Mouse (Mus musculus): ENCODE results near the gene Lce6a. TPM values are rescaled to one million over a fixed set of nuclear protein-coding genes. Genes with fewer than 3 reads are reported as not detected.

Gene Lce6a
- not detected in 2 replicates for polyA plus RNA-seq (2014; fragmentation: Nextera tagmentation; extraction: Ambion mirVana)

GRCm38 (mm10) chr3:92621560-92621959, at the start of gene Lce6a:
Lce6a (minus strand) TSS chr3:92621660.
- Histone ChIP-seq H3K36me3 (ENCODE audit: insufficient read depth) (no peaks in the 10 kb centered on the region), H3K27ac (ENCODE audit: low read depth) (no peak within 1 kb of the TSS), H3K9me3 (ENCODE audit: low read depth, low read length) (no peaks in the 10 kb centered on the region), H3K4me1 (ENCODE audit: insufficient read depth) (no peaks in the 10 kb centered on the region), H3K4me3 (ENCODE audit: low read depth, low read length) (no peak within 1 kb of the TSS), H3K9ac (no peak within 1 kb of the TSS), H3K27me3 (ENCODE audit: insufficient read depth, low read length) (no peaks in the 10 kb centered on the region), H3K4me2 (no peak within 1 kb of the TSS)
- WGBS: 47% methylated on average over 2 of the region's 2 CpGs
- no peak for TF ChIP-seq CTCF (IDR thresholded peaks at IDR 0.05; ENCODE audit: low read depth)
- ATAC-seq (ENCODE audit: insufficient read depth) (no peak), DNase-seq (no peak)

GRCm38 (mm10) chr3:92670215-92670614, 48.8 kb upstream of the Lce6a start, which contains the start of gene Lce1a2:
Lce1a2 (minus strand) TSS chr3:92670315.
- ATAC-seq (ENCODE audit: insufficient read depth): no peak
- no peak within 1 kb of the TSS for H3K4me3 ChIP-seq (ENCODE audit: low read depth, low read length)
- DNase-seq: no peak
- TF ChIP-seq CTCF (IDR thresholded peaks at IDR 0.05; ENCODE audit: low read depth): no peak
- no peaks in the 10 kb centered on the region for H3K27me3 ChIP-seq (ENCODE audit: insufficient read depth, low read length)
- H3K36me3 ChIP-seq (ENCODE audit: insufficient read depth): no peaks in the 10 kb centered on the region
- H3K9me3 ChIP-seq (ENCODE audit: low read depth, low read length): no peaks in the 10 kb centered on the region
- H3K4me1 ChIP-seq (ENCODE audit: insufficient read depth): no peaks in the 10 kb centered on the region
- H3K27ac ChIP-seq (ENCODE audit: low read depth): no peak within 1 kb of the TSS
- no peak within 1 kb of the TSS for H3K9ac ChIP-seq
- H3K4me2 ChIP-seq: no peak within 1 kb of the TSS

GRCm38 (mm10) chr3:92656826-92657225, 35.4 kb upstream of the Lce6a start, which contains the start of gene Lce1b:
Lce1b (minus strand) TSS chr3:92656926.
- no peak within 1 kb of the TSS for H3K4me3 ChIP-seq (ENCODE audit: low read depth, low read length)
- no peak within 1 kb of the TSS for H3K27ac ChIP-seq (ENCODE audit: low read depth)
- DNase-seq: no peak
- no peaks in the 10 kb centered on the region for H3K36me3 ChIP-seq (ENCODE audit: insufficient read depth)
- no peaks in the 10 kb centered on the region for H3K4me1 ChIP-seq (ENCODE audit: insufficient read depth)
- no peaks in the 10 kb centered on the region for H3K27me3 ChIP-seq (ENCODE audit: insufficient read depth, low read length)
- no peaks in the 10 kb centered on the region for H3K9me3 ChIP-seq (ENCODE audit: low read depth, low read length)
- TF ChIP-seq CTCF (IDR thresholded peaks at IDR 0.05; ENCODE audit: low read depth): no peak
- no peak for ATAC-seq (ENCODE audit: insufficient read depth)
- H3K4me2 ChIP-seq: no peak within 1 kb of the TSS
- H3K9ac ChIP-seq: no peak within 1 kb of the TSS

GRCm38 (mm10) chr3:92648207-92648606, 26.7 kb upstream of the Lce6a start, which contains the start of gene Lce1a1:
Lce1a1 (minus strand) TSS chr3:92648307.
- DNase-seq: no peak
- H3K4me2 ChIP-seq: no peak within 1 kb of the TSS
- no peak for ATAC-seq (ENCODE audit: insufficient read depth)
- 93% methylated on average over 1 of the region's 1 CpGs for WGBS
- H3K9me3 ChIP-seq (ENCODE audit: low read depth, low read length): no peaks in the 10 kb centered on the region
- no peak within 1 kb of the TSS for H3K27ac ChIP-seq (ENCODE audit: low read depth)
- no peak for TF ChIP-seq CTCF (IDR thresholded peaks at IDR 0.05; ENCODE audit: low read depth)
- H3K36me3 ChIP-seq (ENCODE audit: insufficient read depth): no peaks in the 10 kb centered on the region
- no peaks in the 10 kb centered on the region for H3K4me1 ChIP-seq (ENCODE audit: insufficient read depth)
- no peaks in the 10 kb centered on the region for H3K27me3 ChIP-seq (ENCODE audit: insufficient read depth, low read length)
- no peak within 1 kb of the TSS for H3K9ac ChIP-seq
- no peak within 1 kb of the TSS for H3K4me3 ChIP-seq (ENCODE audit: low read depth, low read length)

GRCm38 (mm10) chr3:92639854-92640253, 18.4 kb upstream of the Lce6a start:
- no peak for DNase-seq
- Histone ChIP-seq H3K27ac (ENCODE audit: low read depth) (no peak overlapping the region), H3K9ac (no peak overlapping the region), H3K4me2 (no peak overlapping the region), H3K36me3 (ENCODE audit: insufficient read depth) (no peaks in the 10 kb centered on the region), H3K9me3 (ENCODE audit: low read depth, low read length) (no peaks in the 10 kb centered on the region), H3K27me3 (ENCODE audit: insufficient read depth, low read length) (no peaks in the 10 kb centered on the region), H3K4me3 (ENCODE audit: low read depth, low read length) (no peak overlapping the region), H3K4me1 (ENCODE audit: insufficient read depth) (no peaks in the 10 kb centered on the region)
- TF ChIP-seq CTCF (IDR thresholded peaks at IDR 0.05; ENCODE audit: low read depth): no peak
- WGBS: 91% methylated on average over 15 of the region's 15 CpGs
- no peak for ATAC-seq (ENCODE audit: insufficient read depth)

- Histone ChIP-seq H3K4me1 (ENCODE audit: insufficient read depth) (no peaks in the 10 kb centered on the region), H3K27ac (ENCODE audit: low read depth) (no peak overlapping the region), H3K4me2 (no peak overlapping the region), H3K9ac (no peak overlapping the region), H3K9me3 (ENCODE audit: low read depth, low read length) (no peaks in the 10 kb centered on the region), H3K36me3 (ENCODE audit: insufficient read depth) (no peaks in the 10 kb centered on the region), H3K4me3 (ENCODE audit: low read depth, low read length) (no peak overlapping the region), H3K27me3 (ENCODE audit: insufficient read depth, low read length) (no peaks in the 10 kb centered on the region)
- no peak for ATAC-seq (ENCODE audit: insufficient read depth)
- no peak for DNase-seq
- TF ChIP-seq CTCF (IDR thresholded peaks at IDR 0.05; ENCODE audit: low read depth): no peak
- 65% methylated on average over 3 of the region's 3 CpGs for WGBS
Measured at GRCm38 (mm10) chr3:92638653-92638991, 17.2 kb upstream of the Lce6a start.

- WGBS: 56% methylated on average over 1 of the region's 1 CpGs
- no peak for TF ChIP-seq CTCF (IDR thresholded peaks at IDR 0.05; ENCODE audit: low read depth)
- H3K4me2 ChIP-seq: no peak overlapping the region
- H3K27me3 ChIP-seq (ENCODE audit: insufficient read depth, low read length): no peaks in the 10 kb centered on the region
- H3K9me3 ChIP-seq (ENCODE audit: low read depth, low read length): no peaks in the 10 kb centered on the region
- H3K4me1 ChIP-seq (ENCODE audit: insufficient read depth): no peaks in the 10 kb centered on the region
- H3K27ac ChIP-seq (ENCODE audit: low read depth): no peak overlapping the region
- H3K36me3 ChIP-seq (ENCODE audit: insufficient read depth): no peaks in the 10 kb centered on the region
- no peak for DNase-seq
- no peak overlapping the region for H3K4me3 ChIP-seq (ENCODE audit: low read depth, low read length)
- no peak for ATAC-seq (ENCODE audit: insufficient read depth)
- H3K9ac ChIP-seq: no peak overlapping the region
Measured at GRCm38 (mm10) chr3:92637745-92638652, 16.5 kb upstream of the Lce6a start.

Measured in lung, embryonic 14.5 days (tissue).